16 mouse cellular contexts compared by ENCODE assay signal in the genomic region with DNA sequence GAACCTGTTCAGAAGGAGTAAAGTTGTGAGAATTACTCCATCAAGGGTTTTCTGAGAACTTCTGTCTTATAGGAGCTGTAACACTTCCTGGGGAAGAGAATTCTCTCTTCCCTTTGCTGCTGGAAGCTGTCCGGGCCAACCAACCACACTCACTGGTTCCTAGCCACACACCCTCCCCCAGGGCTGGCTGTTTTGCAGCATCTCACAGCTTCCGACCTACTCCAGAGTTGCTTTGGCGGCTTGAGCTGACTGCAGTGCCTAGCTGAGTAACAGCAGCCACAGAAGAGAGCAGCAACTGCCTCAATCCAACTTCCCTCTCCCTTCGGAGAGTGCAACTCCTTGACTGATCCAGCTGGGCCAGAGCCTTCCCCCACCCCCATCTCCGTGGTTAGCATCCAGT.
DNase-seq lines count a peak whose midpoint lies in the region; ATAC-seq and TF ChIP-seq lines count a peak whose summit lies in the region.
"Had no signal": no experiment of that assay in that cellular context is flagged by ENCODE, and none has a peak within 500 bp of the region (broad histone marks: within the 10 kb centered on the region; RNA-seq: fewer than 3 reads in every experiment).

No protein-coding gene starts in this region.

- H3K4me2 ChIP-seq in hindbrain, embryonic 12.5 days (replicated peaks): no peak overlapping the region
- H3K4me2 ChIP-seq: forebrain, embryonic 13.5 days; hindbrain, embryonic 13.5 days; midbrain, embryonic 12.5 days had no signal

- peaks cover 10% of the 10 kb centered on the region for H3K4me1 ChIP-seq in bone marrow macrophage, adult 2 months (ENCODE audit: control insufficient read depth, insufficient read depth, low read length)
- H3K4me1 ChIP-seq in hindbrain, embryonic 12.5 days: no peaks in the 10 kb centered on the region
- H3K4me1 ChIP-seq: forebrain, embryonic 13.5 days; midbrain, embryonic 12.5 days had no signal

- no peak overlapping the region for H3K4me3 ChIP-seq in gastrocnemius, adult 2 months
- no peak overlapping the region for H3K4me3 ChIP-seq in bone marrow macrophage, adult 2 months (ENCODE audit: insufficient read depth, low read length)
- H3K4me3 ChIP-seq in hindbrain, embryonic 12.5 days: no peak overlapping the region
- H3K4me3 ChIP-seq: forebrain, embryonic 13.5 days; heart, embryonic 10.5 days; hindbrain, embryonic 13.5 days; midbrain, embryonic 12.5 days had no signal

- H3K9me3 ChIP-seq in hindbrain, embryonic 12.5 days (replicated peaks): no peaks in the 10 kb centered on the region
- H3K9me3 ChIP-seq: forebrain, embryonic 13.5 days; G1E; heart, embryonic 10.5 days; hindbrain, embryonic 13.5 days; midbrain, embryonic 12.5 days had no signal

- H3K9ac ChIP-seq in hindbrain, embryonic 12.5 days: no peak overlapping the region
- H3K9ac ChIP-seq: forebrain, embryonic 13.5 days; hindbrain, embryonic 13.5 days; liver, postnatal 0 days; midbrain, embryonic 12.5 days had no signal

- no peaks in the 10 kb centered on the region for H3K36me3 ChIP-seq in hindbrain, embryonic 12.5 days
- H3K36me3 ChIP-seq: G1E; heart, embryonic 10.5 days; hindbrain, embryonic 13.5 days; midbrain, embryonic 12.5 days had no signal

- no peak for TF ChIP-seq CTCF in gastrocnemius, adult 2 months (IDR thresholded peaks at IDR 0.05)
- TF ChIP-seq CTCF in bone marrow macrophage, adult 2 months (IDR thresholded peaks at IDR 0.05; ENCODE audit: low read depth, low read length): no peak

- TF ChIP-seq POLR2A in bone marrow macrophage, adult 2 months (IDR thresholded peaks at IDR 0.05; ENCODE audit: borderline replicate concordance, low read depth, low read length): no peak

- peak; percentile 22 for DNase-seq in gastrocnemius, adult 2 months
- DNase-seq in gastrocnemius, postnatal 36 days: no peak
- peak; percentile 13 for DNase-seq in left cerebral cortex, postnatal 4 days
- DNase-seq in left cerebral cortex, postnatal 36 days (ENCODE audit: low spot score in 2 of 2): no peak
- no peak for DNase-seq in adrenal gland, adult 18-20 months (ENCODE audit: low spot score in 2 of 2)
- DNase-seq: cerebellum, postnatal 25 days; kidney, adult 11 months; liver, postnatal 0 days had no signal

- 25% methylated on average over 5 of the region's 5 CpGs for WGBS in hindbrain, embryonic 12.5 days

- peak; percentile 77 for ATAC-seq in megakaryocyte, adult 5-6 weeks (ENCODE audit: poor library complexity, severe bottlenecking)
- no peak for ATAC-seq in hindbrain, embryonic 12.5 days (ENCODE audit: low FRiP score)
- ATAC-seq: forebrain, embryonic 13.5 days; liver, postnatal 0 days had no signal

- intact Hi-C loops in gastrocnemius, adult 2 months (cut with DNase I): no loop called here
- intact Hi-C loops in gastrocnemius, postnatal 36 days (cut with DNase I): no loop called here
- intact Hi-C loops in left cerebral cortex, postnatal 4 days (cut with DNase I): no loop called here
- intact Hi-C loops in left cerebral cortex, postnatal 36 days (cut with DNase I): no loop called here

- H3K27me3 ChIP-seq in hindbrain, embryonic 12.5 days: no peaks in the 10 kb centered on the region
- H3K27me3 ChIP-seq: forebrain, embryonic 13.5 days; hindbrain, embryonic 13.5 days; midbrain, embryonic 12.5 days had no signal

- no peak overlapping the region for H3K27ac ChIP-seq in gastrocnemius, adult 2 months
- peak overlapping the region; percentile 29 for H3K27ac ChIP-seq in bone marrow macrophage, adult 2 months (ENCODE audit: insufficient read depth, low read depth, low read length)
- no peak overlapping the region for H3K27ac ChIP-seq in hindbrain, embryonic 12.5 days
- H3K27ac ChIP-seq: forebrain, embryonic 13.5 days; heart, embryonic 10.5 days; hindbrain, embryonic 13.5 days; midbrain, embryonic 12.5 days had no signal

Comparison
In these comparisons a context has a peak if more than half of its experiments do, and no peak if none do; other contexts are left out.
1. DNase-seq: peak in gastrocnemius, adult 2 months (single experiment) and left cerebral cortex, postnatal 4 days (single experiment); none in gastrocnemius, postnatal 36 days (0 of 2), left cerebral cortex, postnatal 36 days (0 of 2) and adrenal gland, adult 18-20 months (0 of 2).